Mouse (Mus musculus) stomach, postnatal 0 days (tissue): ENCODE results near the gene Plxna2.

ENCODE experiments used
- CTCF ChIP-seq: IDR thresholded peaks from 2 replicates; pipeline ENCODE4 v1.5.1; 2016; ENCODE audit warnings: antibody characterized with exemption, low read depth, mild to moderate bottlenecking, moderate library complexity
- EP300 ChIP-seq: optimal IDR thresholded peaks from 2 replicates; pipeline ENCODE3; 2016; ENCODE audit warnings: antibody characterized with exemption

GRCm38 (mm10) chr1:194836182-194836581 lies 218.2 kb downstream of the Plxna2 start:
- no peak for TF ChIP-seq CTCF
- no peak for TF ChIP-seq EP300
